Mouse (Mus musculus): ENCODE data around the gene Acaca. TPM values are rescaled to one million over a fixed set of nuclear protein-coding genes. Genes with fewer than 3 reads are reported as not detected.

The Acaca gene
- total RNA-seq, 2 experiments from 2014 or later, result 488 to 991 TPM

DNA sequence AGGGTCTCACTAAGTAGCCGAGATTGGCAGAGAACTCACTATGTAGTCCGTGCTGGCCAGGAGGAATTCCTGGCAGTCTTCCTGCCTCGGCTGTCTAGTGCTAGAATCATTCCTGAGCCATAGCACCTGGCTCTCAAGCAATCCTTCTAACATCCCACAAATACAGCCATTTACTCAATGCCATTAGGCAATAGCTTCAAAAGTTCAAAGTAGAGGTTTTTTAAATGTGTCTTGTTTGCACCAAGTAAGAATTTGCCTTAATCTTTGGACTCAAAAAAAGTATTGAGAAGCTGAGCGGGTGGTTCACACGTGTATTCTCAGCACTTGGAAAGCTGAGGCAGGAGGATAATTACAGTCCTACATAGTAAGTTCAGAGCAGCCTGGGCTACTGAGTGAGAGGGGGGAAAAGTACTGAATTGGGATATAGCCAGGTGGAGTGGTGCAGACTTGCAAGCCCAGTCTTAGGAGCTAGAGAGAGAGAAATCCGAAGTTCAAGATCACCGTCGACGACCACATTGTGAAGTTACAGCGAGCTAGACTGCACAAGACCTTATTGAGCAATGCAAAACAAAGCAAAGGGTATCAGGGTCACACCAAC lies 15.8 kb downstream of the Acaca start:
- no peak for DNase-seq (ENCODE audit: low spot score in 2 of 2)

- no peak for DNase-seq (ENCODE audit: low spot score in 2 of 2)
Observed at GRCm38 (mm10) chr11:84146081-84146480, 16.6 kb downstream of the Acaca start.

DNA sequence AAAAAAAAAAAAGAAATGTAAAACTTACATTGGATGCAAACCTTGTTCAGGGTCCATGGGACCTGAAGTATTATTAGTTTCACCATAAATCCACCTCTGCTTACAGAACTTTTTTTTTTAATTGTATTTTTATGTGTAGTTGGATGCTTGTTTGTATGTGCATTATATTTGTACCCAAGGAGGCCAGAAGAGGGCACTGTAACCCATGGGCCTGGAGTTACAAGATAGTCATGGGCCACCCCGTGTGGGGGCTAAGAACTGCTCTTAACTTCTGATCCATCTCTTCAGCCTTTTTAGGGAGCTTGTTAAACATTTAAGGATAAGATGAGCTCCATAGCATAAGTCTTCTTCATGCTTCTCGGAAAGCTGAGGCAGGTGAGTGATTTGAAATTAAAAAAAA lies 21.4 kb downstream of the Acaca start:
- DNase-seq (ENCODE audit: low spot score in 2 of 2), result no peak

DNA sequence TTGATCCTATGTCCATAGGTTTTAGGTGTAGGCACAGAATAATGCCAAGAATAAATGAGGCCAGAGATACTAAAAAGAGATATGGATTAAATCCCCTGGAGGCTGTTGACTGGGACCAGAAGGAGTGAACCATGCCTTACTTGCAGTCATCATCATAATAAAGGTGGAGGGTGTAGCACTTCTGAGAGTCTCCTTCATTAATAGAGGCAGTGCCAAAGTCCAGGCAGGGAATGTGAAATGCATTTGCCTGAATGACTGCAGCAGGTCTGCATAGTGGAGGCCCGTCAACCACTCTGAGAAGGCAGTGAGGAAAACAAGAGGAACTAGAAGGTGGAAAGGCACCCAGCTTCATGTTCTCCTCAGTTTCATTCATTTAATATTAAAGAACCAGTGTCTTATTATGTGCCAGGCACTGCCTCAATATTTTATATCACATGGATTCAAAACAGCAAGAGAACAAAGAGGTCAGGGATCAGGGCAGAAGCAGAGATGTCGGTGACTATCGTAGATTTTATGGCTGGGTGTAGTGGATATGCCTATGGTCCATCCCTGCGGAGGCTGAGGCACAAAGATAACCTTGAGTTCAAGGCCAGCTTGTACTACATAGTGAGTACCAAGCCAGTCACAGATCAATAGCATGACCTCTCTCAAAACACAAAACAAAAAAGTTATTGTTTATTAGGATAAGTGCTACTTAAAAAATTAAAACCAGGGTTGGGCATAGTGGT lies 27.2 kb downstream of the Acaca start:
- no peak for DNase-seq (ENCODE audit: low spot score in 2 of 2)

DNA sequence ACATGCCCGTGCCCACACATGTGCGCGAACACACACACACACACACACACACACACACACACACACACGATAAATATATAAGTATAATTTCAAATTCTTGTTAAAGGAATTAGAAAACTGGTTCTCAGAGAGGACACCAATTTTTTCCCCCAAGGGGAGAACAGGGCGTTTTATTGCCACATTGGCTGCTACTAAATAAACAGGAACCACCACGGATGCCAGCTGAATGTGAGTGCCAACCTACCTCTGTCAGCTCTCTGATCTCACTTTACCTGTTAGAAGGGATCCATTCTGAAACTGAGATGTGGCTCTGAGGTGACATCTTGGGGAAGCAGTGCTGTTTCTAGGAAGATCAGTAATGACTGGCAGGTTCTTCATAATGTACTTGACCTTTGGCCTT lies 34.7 kb downstream of the Acaca start:
- no peak for DNase-seq (ENCODE audit: low spot score in 2 of 2)

DNA sequence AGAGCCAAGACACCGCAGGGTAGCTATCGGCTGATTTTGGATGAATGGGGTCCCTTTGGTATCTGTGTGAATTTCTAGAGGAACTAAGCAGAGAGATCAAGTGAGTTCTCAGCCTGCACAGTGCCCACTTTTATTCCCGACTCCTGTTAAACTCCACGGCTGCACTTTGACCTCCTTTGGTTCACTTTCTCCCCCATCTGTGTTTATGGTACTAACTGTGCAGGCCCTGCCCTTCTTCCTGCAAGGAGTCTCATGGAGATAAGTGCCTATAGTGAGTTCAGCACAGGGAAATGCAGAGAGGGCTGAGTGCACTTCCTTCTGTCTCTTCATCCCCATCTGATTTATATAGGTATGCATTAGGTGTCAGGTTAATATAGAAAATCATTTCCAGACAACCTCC lies 35.1 kb downstream of the Acaca start:
- no peak for DNase-seq (ENCODE audit: low spot score in 2 of 2)

DNA sequence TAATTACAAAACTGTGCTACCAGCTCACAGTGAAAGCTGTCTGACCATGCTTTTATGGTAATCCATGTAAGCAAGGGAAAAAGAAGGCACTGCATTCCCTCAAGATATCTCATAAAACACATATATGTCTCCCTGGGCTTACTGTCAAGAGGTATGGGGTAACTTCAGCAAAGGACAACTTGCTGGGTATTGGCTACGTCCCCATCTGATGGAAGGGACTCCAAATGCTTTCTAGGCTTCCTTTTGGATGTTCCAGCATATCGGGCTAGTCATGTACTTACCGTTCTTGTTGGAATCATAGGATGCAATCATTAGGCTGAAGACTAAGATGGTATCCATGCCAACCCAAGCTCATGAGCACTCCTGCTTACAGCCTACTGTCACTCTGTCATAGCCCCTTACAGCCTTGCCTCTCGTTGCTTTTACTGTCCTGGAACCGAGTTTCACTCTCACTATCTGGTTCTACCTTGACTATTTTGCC lies 37.6 kb downstream of the Acaca start, which contains the start of gene Gm11437:
Gm11437 (minus strand) TSS at position 431 of the 481 bp plus-strand sequence.
- no peak for DNase-seq (ENCODE audit: low spot score in 2 of 2)

DNA sequence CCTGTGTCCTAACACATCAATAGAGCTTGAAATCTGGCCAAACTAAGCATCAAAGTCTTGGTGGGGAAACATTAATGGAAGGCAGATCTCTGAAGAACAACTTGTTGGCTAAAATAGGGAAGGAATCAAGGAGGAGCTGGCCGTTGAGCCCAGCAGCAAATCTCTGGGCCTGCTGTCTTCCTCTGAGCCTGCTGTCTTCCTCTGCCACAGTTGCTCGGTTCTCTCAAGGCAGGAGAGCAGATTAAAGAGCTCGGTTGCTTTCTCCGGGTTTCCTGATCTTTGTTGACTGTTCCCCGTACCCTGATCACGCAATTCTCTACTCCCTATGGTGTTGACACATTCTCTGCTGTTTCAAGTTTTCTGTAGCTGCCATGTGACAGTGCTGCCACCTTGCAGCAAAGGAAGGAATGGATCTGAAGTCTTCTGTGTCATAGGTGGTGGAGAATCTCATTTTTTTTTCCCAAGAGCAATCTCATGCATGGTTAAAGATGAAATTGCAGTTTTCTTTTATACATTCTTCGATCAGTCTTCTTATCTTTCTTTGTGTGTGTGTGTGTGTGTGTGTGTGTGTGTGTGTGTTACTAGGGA lies 39.3 kb downstream of the Acaca start:
- peak; percentile 13 to 34 for DNase-seq (ENCODE audit: low spot score in 2 of 2)

GRCm38 (mm10) chr11:84172539-84173435 lies 43.3 kb downstream of the Acaca start:
- DNase-seq (ENCODE audit: low spot score in 2 of 2), result no peak

DNA sequence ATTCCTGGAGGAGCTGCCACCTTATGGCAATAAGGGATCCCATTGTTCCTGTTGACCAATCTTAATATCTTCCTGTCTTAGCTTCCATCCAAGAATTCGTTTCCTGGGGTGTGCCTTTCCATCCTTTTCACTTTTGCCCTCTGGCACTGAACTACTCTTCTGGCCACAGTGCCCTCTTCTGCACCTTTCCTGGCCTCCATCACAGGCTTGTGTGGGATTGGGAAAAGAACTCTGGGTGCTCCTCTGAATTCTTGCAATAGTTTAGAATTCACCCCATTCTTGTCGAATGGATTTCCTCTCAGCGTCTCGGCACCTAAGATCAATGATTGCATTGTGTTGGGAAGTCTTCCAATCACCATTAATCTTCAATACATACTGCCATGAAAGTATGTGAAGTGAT lies 49.1 kb downstream of the Acaca start:
- DNase-seq (ENCODE audit: low spot score in 2 of 2), result no peak

- peak; percentile 96 to 97 for DNase-seq (ENCODE audit: low spot score in 2 of 2)
Observed at GRCm38 (mm10) chr11:84179226-84179953, 49.9 kb downstream of the Acaca start.

DNA sequence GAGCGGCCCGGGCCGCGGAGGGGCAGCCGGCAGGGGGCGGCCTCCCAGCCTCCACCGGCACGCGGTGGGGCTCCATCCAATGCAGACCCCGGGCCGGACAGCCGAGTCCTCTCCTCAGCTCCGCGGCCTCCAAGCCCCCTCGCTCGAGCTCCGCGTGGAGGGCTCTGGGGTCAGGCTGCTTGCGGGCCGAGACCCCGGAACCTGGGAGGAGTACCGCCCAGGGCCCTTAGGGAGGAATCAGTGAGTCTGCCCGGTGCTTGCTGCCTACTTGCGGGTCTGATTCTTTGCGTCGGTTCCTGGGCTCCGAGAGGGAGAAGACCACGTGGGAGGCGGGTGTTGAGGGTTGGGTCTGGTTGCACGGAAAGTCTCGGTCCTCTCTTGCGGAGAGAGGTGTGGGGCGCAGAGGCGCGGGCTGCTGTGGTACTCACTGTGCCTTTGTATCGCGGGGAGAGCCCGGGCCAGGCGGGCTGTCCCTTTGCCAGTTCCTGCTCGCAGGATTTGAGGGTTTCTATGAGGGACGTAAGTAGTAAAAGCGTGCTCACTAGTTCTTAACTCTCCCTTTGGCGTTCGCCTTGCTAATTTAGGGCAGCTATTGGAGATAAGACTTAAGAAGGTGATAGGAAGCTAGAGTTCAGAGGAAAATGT lies 50.6 kb downstream of the Acaca start:
- DNase-seq (ENCODE audit: low spot score in 2 of 2), result peak; percentile 61 to 67

- no peak for DNase-seq (ENCODE audit: low spot score in 2 of 2)
Observed at GRCm38 (mm10) chr11:84181286-84181685, 51.8 kb downstream of the Acaca start.

DNA sequence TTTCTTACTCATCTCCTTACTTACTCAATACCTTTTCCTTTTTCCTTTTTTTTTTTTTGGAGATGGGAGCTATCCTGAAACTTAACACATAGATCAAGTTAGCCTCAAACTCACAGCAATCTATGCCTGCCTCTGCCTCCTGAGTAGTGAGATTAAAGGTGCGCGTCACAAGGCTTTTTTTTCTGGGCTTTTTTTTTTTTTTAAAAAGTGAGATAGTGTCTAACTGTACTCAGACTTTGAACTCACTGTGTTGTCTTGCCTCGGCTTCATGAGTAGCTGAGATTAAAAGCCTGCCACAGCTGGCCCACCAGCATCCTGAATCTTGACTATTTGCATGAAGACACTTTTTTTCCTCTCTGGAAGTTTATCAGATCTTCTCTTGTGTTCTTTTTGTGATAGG lies 59.1 kb downstream of the Acaca start:
- no peak for DNase-seq (ENCODE audit: low spot score in 2 of 2)

GRCm38 (mm10) chr11:84190581-84191233 lies 61.2 kb downstream of the Acaca start:
- DNase-seq (ENCODE audit: low spot score in 2 of 2), result no peak

GRCm38 (mm10) chr11:84193249-84193648 lies 63.8 kb downstream of the Acaca start:
- no peak for DNase-seq (ENCODE audit: low spot score in 2 of 2)

- no peak for DNase-seq (ENCODE audit: low spot score in 2 of 2)
Observed at GRCm38 (mm10) chr11:84194751-84195150, 65.3 kb downstream of the Acaca start.

- DNase-seq (ENCODE audit: low spot score in 2 of 2), result peak in 1 of 2 experiments; percentile 13
Observed at GRCm38 (mm10) chr11:84197607-84198402, 68.3 kb downstream of the Acaca start.

DNA sequence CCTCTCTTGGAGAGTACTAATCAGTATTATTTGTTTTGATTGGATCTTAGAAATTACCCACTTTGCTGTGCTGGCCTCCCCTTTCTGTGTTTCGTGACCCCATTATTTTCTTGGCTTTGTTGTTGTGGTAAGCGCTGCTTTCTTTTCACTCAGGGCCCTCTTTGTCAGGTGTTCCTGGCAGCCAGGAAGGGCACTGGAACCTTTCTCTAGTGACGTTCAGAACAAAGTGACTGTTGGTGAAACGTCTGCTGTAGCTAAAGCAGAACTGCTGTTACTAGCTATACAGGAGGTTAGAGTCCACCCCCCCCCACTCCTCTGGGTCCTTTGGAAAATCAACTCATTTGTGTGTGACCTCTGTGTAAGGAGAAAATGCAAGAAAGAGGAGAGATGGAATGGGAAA lies 76.3 kb downstream of the Acaca start:
- DNase-seq (ENCODE audit: low spot score in 2 of 2), result no peak
